Comparison of ENCODE assay signal across 13 mouse cellular contexts in the genomic region with DNA sequence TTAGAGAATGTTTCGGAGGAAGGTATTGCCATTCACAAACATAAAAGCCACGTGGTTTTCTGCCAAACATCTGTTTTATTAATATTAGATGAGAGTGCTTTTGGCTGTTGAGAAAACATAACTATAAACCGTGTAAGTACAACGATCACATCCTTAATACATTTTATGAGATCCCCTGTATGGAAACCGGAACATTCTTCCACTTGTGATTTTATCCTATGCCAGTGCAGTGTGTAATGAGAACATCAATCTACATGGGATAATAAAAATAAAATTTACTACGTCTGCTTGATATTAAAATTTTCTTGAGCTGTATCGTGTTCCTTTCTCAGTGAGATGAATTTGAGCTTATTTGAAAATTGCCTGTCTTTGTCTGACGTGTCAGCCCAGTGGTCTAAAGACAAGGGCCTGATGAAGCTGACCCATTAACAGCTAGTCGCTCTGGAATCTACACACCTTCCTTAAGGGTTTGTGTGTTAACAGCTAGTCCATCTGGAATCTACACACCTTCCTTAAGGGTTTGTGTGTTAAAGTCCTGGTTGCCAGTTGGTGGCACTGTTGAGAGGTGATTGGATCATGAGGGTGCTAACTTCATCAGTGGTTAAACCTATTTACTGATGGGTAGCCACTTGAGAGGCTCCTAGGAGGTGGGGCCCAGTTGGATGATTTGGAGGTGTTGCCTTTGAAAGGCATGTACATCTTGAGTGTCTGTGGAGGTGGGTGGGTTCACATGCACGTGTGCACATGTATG.
A peak's percentile ranks its signal among the peaks of the same experiment; 100 is the strongest.
DNase-seq lines count a peak whose midpoint lies in the region; ATAC-seq and TF ChIP-seq lines count a peak whose summit lies in the region.
"Had no signal": no experiment of that assay in that cellular context is flagged by ENCODE, and none has a peak within 500 bp of the region (broad histone marks: within the 10 kb centered on the region; RNA-seq: fewer than 3 reads in every experiment).

No protein-coding gene starts in this region.

- DNase-seq in forebrain, postnatal 0 days: peak; percentile 38
- DNase-seq in left cerebral cortex, postnatal 25 days (ENCODE audit: low spot score in 2 of 2): peak; percentile 22 to 42
- DNase-seq in left cerebral cortex, adult 8-10 months (ENCODE audit: low spot score in 2 of 2): no peak
- DNase-seq in ES-CJ7 (ENCODE audit: low read depth, low spot score): peak; percentile 54
- no peak for DNase-seq in ovary, postnatal 14 days (ENCODE audit: low spot score)
- DNase-seq: liver, postnatal 0 days had no signal

- H3K36me3 ChIP-seq in forebrain, postnatal 0 days (ENCODE audit: insufficient read depth): no peaks in the 10 kb centered on the region
- H3K36me3 ChIP-seq in forebrain, embryonic 16.5 days (ENCODE audit: control insufficient read depth, insufficient read depth): no peaks in the 10 kb centered on the region
- no peaks in the 10 kb centered on the region for H3K36me3 ChIP-seq in neural tube, embryonic 14.5 days (ENCODE audit: control insufficient read depth, insufficient read depth, low read length)
- H3K36me3 ChIP-seq: embryonic facial prominence, embryonic 13.5 days; heart, embryonic 10.5 days; midbrain, embryonic 10.5 days had no signal

- H3K27ac ChIP-seq in forebrain, postnatal 0 days (ENCODE audit: low read depth, low read length): no peak overlapping the region
- H3K27ac ChIP-seq in forebrain, embryonic 16.5 days (ENCODE audit: low read length): no peak overlapping the region
- H3K27ac ChIP-seq in neural tube, embryonic 14.5 days (ENCODE audit: low read depth, low read length): no peak overlapping the region; the same call in 1 of the 2 replicates
- H3K27ac ChIP-seq: embryonic facial prominence, embryonic 13.5 days; heart, embryonic 10.5 days; midbrain, embryonic 10.5 days had no signal

- no peaks in the 10 kb centered on the region for H3K4me1 ChIP-seq in forebrain, postnatal 0 days (ENCODE audit: insufficient read depth)
- no peaks in the 10 kb centered on the region for H3K4me1 ChIP-seq in forebrain, embryonic 16.5 days (replicated peaks; ENCODE audit: control insufficient read depth, insufficient read depth, low read length)
- 0 out of 2 replicates have a peak, but pooled peaks cover 1% of the 10 kb centered on the region for H3K4me1 ChIP-seq in neural tube, embryonic 14.5 days (ENCODE audit: control insufficient read depth, insufficient read depth, low read length)
- H3K4me1 ChIP-seq: embryonic facial prominence, embryonic 13.5 days; heart, embryonic 10.5 days; midbrain, embryonic 10.5 days had no signal

- no peaks in the 10 kb centered on the region for H3K9me3 ChIP-seq in forebrain, postnatal 0 days (ENCODE audit: low read length)
- H3K9me3 ChIP-seq in forebrain, embryonic 16.5 days (ENCODE audit: control insufficient read depth, low read length): no peaks in the 10 kb centered on the region
- no peaks in the 10 kb centered on the region for H3K9me3 ChIP-seq in neural tube, embryonic 14.5 days (ENCODE audit: control insufficient read depth, low read length)
- H3K9me3 ChIP-seq: embryonic facial prominence, embryonic 13.5 days; heart, embryonic 10.5 days; midbrain, embryonic 10.5 days had no signal

- ATAC-seq in forebrain, postnatal 0 days: no peak
- no peak for ATAC-seq in forebrain, embryonic 16.5 days
- ATAC-seq in neural tube, embryonic 14.5 days (ENCODE audit: low read depth): peak; percentile 74; the same call in 1 of the 2 replicates
- ATAC-seq in inflammation-experienced regulatory T-cells, adult 6 months: no peak
- ATAC-seq: CD4-positive, CD25-positive, alpha-beta regulatory T cell, adult 4 months; liver, postnatal 0 days had no signal

- 82% methylated on average over 10 of the region's 10 CpGs for WGBS in forebrain, postnatal 0 days
- whole genome bisulfite sequencing in forebrain, embryonic 16.5 days: 84% methylated on average over 10 of the region's 10 CpGs
- 60% methylated on average over 10 of the region's 10 CpGs for WGBS in neural tube, embryonic 14.5 days

- H3K4me3 ChIP-seq in forebrain, postnatal 0 days (ENCODE audit: low read depth, low read length): no peak overlapping the region
- H3K4me3 ChIP-seq in forebrain, embryonic 16.5 days (replicated peaks; ENCODE audit: low read length): no peak overlapping the region
- no peak overlapping the region for H3K4me3 ChIP-seq in neural tube, embryonic 14.5 days (ENCODE audit: low read depth, low read length)
- H3K4me3 ChIP-seq: embryonic facial prominence, embryonic 13.5 days; heart, embryonic 10.5 days; midbrain, embryonic 10.5 days had no signal

- no peak overlapping the region for H3K9ac ChIP-seq in forebrain, postnatal 0 days
- no peak overlapping the region for H3K9ac ChIP-seq in forebrain, embryonic 16.5 days (replicated peaks; ENCODE audit: low read depth, low read length)
- H3K9ac ChIP-seq in neural tube, embryonic 14.5 days (replicated peaks; ENCODE audit: low read depth, low read length): no peak overlapping the region
- H3K9ac ChIP-seq: embryonic facial prominence, embryonic 13.5 days; liver, postnatal 0 days had no signal

- intact Hi-C loops in left cerebral cortex, postnatal 25 days (cut with DNase I): loop anchor here (1.0 to 5.0 kb wide), 2 partner anchors 54 to 281 kb away; no protein-coding TSS in a partner anchor

- no peaks in the 10 kb centered on the region for H3K27me3 ChIP-seq in forebrain, postnatal 0 days (ENCODE audit: insufficient read depth, low read length)
- H3K27me3 ChIP-seq in forebrain, embryonic 16.5 days (replicated peaks; ENCODE audit: control insufficient read depth, insufficient read depth, low read length): no peaks in the 10 kb centered on the region
- no peaks in the 10 kb centered on the region for H3K27me3 ChIP-seq in neural tube, embryonic 14.5 days (ENCODE audit: control insufficient read depth, insufficient read depth, low read length)
- H3K27me3 ChIP-seq: embryonic facial prominence, embryonic 13.5 days had no signal

- H3K4me2 ChIP-seq in forebrain, postnatal 0 days (ENCODE audit: low read depth): no peak overlapping the region
- H3K4me2 ChIP-seq in forebrain, embryonic 16.5 days (ENCODE audit: low read length): no peak overlapping the region
- no peak overlapping the region for H3K4me2 ChIP-seq in neural tube, embryonic 14.5 days (ENCODE audit: low read depth, low read length)
- H3K4me2 ChIP-seq: embryonic facial prominence, embryonic 13.5 days had no signal

- peak; percentile 60 for TF ChIP-seq CTCF in forebrain, postnatal 0 days (IDR thresholded peaks at IDR 0.05; ENCODE audit: low read depth)

Comparison
In these comparisons a context has a peak if more than half of its experiments do, and no peak if none do; other contexts are left out.
1. DNase-seq: peak in forebrain, postnatal 0 days (single experiment), left cerebral cortex, postnatal 25 days (2 of 2) and ES-CJ7 (single experiment); none in left cerebral cortex, adult 8-10 months (0 of 2) and ovary, postnatal 14 days (single experiment).